Mouse (Mus musculus) gonadal fat pad, adult 2 months (tissue): ENCODE data around the gene Igdcc4. TPM values are rescaled to one million over a fixed set of nuclear protein-coding genes. Genes with fewer than 3 reads are reported as not detected.

Experiments
- DNase-seq: peaks from one replicate; pipeline ENCODE4 v3.0.0-alpha.2; 2012; ENCODE audit warnings: low read depth
- polyA plus RNA-seq: library from polyadenylated mRNA; depleted of rRNA; stranded (reverse); fragments of >200 nt; gene quantifications from 2 replicates; pipeline ENCODE4 v1.2.3, GENCODE M21; 2012

Gene Igdcc4
- polyA plus RNA-seq, 1 experiment: 2.9 TPM

DNA sequence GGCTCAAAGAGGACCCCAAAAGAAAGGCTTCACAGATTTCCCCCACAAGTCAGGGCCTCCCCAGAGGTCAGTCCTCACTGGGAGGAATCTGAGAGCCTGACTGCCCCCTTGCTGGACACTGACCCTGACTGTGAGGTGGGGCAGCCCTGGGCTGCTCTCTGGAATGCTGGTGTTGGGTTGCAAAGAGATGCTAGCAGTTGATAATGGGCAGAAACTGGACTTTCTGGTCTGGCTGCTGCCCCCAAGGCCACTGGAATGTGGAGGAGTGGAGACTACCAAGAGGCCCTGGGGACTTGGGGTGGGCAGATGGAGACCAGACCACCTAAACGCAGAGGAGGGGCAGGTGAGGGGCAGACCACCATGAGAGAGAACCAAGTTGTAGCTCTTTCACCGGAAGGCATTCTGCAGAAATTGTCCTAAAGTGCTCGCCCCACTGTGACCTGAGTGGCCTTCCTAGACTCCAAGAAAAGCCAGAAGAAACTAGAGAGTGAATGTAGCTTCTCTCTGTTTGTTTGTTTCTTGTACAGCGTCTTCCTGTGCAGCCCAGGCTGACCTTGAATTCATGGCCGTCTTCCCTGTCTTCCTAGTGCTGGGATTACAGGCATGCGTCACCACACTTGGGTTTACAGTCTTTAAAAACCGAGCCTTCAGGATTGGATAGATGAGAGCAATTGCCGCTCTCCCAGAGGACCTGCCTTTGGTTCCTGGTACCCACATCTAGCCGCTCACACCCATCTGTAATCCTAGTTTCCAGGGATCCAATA, 53.6 kb downstream of the Igdcc4 start:
- DNase-seq: no peak

GRCm38 (mm10) chr9:65156604-65157003, 55.3 kb downstream of the Igdcc4 start:
- no peak for DNase-seq

DNA sequence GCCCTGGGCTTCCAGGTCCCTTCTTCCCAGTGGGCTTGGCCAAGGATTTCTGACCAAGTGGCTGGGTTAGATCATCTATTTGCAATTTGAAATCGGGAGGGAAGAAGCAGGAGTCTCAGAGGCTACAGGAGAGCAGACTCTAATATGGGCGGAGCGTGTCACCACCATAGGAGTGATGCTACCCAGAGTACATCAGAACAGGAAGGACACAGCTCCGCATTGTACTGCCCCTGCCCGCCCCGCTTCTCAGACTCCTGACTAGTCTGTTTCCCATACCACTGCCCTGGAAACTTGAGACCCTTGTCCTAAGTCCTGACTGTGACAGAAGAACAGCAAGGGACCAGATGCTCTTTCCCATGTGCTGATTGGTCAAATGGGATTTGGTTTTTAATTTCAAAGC, 56.3 kb downstream of the Igdcc4 start:
- no peak for DNase-seq

DNA sequence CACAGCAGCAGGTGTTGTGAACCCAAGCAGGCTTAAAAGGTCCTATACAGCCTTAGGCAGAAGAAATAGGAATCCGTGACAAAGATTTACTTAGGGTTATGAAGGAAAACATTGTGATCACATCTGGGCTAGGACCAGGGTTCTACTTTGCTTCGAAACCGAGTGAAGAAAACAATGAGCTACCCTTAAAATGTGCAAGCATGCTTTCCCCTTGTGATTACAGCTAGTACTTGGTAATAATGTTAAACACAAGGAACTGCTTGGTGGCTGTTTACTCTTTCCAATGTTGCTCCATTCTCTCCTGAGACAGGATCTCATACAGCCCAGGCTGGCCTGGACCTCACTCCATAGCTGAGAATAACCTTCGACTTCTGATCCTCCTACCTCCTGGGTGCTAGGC, 59.9 kb downstream of the Igdcc4 start:
- no peak for DNase-seq

DNA sequence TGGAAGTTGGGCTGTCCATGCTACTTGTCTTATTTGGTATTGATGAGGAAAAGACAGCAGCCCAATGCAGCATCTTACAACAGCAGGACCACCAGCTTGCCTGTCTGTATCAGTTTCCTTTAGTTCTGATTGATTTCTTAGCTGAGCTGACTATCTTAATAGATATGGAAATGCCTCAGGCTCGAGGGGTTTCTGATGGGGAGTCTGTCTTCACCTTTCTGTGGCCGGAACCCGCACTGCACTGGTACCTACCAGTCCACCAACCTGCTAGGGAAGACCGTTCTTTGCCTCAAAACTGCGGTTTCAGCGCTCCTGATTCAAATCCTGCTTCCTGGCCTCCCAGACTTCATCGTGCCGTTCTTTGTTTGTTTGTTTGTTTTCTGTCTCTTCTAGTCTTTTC, 60.6 kb downstream of the Igdcc4 start:
- DNase-seq: no peak

DNA sequence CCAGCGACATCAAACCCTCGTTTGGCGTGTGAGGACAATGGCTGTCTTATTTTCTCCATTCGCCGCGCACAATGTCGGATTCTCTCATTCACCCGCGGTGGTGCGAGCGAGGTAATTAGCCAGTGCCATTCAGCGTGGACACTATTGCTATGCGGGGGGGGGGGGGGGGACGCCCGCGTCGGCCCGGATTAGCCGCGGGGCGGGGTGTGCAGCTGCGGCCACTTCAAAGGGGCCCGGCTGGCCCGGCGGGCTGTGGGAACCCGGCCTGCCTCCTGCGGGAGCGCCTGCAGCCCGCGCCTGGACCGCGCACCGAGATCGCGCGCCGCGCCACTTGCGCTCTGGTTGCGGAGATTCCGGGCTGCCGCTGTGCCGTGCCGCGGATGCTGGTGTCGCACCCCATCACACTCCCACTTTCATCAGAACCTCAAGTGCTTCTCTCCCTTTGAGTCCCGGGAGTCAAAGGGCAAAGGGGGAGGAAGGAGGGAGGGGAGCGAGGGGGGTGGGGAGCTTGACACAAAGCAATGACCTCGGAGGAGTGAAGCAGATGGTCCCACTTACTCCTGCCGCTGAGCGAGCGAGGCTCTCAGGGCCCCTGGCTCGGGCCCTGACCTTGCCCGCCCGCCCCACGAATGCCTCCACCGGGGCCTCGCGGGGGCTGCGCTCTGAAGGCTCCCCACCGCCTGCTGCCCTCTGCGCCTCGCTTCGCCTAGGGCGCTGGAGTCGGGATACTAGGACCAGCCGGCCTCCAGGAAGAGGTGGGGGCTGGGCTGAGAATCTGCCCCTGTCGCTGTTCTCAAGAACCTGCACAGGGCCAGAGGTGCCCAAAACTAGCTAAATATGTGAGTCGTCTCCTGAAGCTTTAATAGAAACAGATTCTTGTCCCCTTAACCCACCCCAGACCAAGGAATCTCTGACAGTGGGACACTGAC, 61.7 kb downstream of the Igdcc4 start:
- DNase-seq: no peak

- no peak for DNase-seq
Observed at GRCm38 (mm10) chr9:65164870-65165269, 63.6 kb downstream of the Igdcc4 start.

DNA sequence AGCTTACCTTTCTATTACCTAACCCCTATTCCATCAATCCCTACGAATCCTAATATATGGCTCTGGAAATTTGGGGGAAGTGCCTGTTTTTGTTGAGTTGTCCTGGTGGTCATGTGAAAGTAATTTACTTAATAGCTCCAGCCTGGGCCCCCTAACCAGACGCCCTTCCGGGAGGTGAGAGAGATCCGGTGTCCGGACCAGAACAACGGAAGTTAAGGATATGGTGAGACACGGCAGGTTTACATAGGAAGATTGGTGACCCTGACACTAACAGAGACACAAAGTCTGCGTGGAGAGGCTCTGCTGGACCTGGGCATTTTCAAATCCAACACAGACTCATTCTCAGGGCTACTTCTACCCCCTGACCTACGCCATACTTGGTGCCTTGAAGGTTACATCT, 65.1 kb downstream of the Igdcc4 start:
- DNase-seq: no peak

- DNase-seq: no peak
Observed at GRCm38 (mm10) chr9:65168534-65168933, 67.2 kb downstream of the Igdcc4 start.

DNA sequence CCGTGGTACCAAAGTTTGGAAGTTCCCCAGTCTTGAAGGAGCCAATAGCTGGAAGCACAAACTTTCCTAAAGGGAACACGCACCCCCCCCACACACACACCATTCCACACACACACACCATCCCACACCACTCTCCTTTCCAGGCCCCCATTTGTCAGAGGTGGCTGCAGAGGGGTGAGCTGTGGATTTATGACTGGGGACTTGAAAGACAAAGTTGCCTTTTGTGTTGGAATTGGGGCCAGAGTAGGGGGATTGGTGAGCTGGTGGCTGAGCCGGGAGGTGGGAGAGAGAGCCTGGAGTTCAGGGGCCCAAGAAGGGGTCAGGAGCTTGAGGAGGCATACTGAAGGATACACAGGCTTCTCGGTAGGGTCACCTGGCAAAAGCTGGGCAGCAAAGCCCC, 67.7 kb downstream of the Igdcc4 start:
- DNase-seq: no peak

- DNase-seq: no peak
Observed at GRCm38 (mm10) chr9:65172654-65173053, 71.4 kb downstream of the Igdcc4 start.

GRCm38 (mm10) chr9:65175234-65175938, 74.1 kb downstream of the Igdcc4 start:
- DNase-seq: no peak

DNA sequence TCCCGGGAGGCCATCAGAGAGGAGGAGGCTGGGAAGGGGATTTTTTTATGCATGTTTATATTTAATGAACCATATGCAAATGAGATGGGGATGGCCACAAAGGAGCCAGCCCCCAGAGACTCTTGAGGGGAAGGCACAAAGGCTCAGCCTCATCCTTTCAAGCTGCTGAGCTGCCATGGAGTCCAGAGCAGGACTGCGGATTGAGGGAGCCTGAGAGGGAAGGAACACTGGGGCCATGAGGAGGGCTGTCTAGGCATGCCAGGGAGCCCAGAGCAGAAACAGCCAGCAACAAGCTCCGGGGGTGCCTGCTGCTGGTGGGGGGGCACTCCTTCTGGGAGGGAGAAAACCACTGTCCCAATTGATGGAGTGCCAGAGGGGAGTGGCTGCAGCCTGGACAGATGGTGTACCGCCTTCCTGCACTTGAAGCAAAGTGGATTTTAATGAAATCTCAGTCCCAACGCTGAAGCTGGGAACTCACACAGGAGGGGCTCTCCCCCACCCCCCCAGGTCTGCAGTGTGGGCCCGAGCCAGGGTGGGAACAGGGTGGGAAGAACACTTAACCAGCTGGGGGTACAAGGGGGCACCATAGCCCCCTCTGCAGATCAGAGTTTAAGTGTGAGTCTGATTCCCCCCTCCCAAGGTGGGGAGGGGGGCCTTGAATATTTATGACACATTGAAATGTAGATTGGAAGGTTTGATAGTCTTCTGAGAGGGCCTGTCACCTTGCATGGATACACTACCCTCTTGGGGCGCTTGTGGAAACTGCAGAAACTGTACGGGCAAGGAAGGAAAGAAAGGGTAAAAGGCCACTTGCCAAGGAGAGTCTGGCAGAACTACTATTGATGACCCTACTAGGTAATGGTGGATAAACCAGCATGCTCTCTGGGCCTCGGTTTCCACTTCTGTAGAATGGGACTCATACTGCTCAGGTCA, 74.9 kb downstream of the Igdcc4 start:
- no peak for DNase-seq

DNA sequence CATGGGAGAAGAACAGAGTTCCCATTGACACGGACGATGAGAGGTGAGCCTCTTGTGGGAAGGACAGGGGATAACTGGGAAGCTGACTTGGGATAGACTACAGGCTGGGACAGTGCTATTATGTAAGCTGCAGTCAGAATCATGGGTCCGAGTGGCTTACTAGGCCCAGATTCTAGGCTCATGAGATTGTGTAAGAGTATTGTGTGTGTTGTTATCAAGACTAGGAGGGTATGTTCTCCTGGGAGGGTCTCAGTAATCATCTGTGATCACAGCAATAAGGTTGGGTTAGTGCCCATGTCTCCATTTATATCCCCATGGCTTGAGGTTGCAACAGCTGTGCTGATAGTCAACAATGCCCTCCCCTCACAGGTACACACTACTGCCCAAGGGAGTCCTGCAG, 76.2 kb downstream of the Igdcc4 start:
- DNase-seq: no peak

GRCm38 (mm10) chr9:65177912-65178311, 76.6 kb downstream of the Igdcc4 start:
- DNase-seq: no peak

DNA sequence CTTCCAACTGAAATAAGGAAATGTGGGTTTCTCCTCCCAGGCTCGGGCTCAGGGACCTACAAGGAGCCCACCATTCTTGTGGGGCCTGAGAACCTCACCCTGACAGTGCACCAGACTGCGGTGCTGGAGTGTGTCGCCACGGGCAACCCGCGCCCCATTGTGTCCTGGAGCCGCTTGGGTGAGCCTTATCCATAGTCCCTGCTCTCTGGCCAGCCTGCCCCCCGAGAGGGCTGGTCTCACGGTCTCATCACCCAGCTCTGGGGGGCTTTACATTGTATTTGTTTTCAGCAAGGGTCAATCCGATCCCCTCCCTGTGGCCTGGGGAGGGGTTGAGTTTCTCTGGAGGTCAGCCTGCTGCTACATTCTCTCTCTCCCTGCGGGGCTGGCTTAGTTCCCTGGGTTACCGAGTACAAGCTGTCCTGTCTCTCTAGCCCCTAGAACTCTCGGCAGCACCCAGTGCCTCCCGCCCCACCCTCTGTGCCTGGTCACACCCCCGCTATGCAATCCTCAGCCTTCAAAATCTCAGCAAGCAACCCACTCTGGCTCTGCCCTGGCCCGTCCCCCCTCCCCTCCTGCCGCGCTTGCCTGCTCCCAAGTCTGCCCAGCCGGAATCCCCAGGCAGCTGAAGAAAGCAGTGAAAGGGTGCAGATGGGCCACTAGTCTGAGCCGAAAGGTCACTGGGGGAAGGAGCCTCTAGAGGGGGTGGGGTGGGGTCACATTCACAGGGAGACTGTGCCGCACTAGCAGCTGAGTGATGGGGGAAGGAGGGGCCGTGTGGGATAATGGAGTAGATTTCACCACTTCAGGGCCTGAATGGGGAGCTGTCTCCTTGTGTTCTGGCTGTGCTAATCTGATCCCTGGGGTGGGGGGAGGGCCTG, 77.3 kb downstream of the Igdcc4 start:
- no peak for DNase-seq

GRCm38 (mm10) chr9:65179817-65180624, 78.7 kb downstream of the Igdcc4 start:
- DNase-seq: no peak
